Mouse (Mus musculus) spleen, postnatal 14 days (tissue): ENCODE data around the gene Akr1d1.

Experiments
- DNase-seq, 2 experiments: peaks; one replicate each; pipeline ENCODE4 v3.0.0; 2021 to 2022; ENCODE audit warnings: low spot score in 2 of 2

The Akr1d1 gene

GRCm38 (mm10) chr6:37529940-37530339, at the start of gene Akr1d1:
Akr1d1 (plus strand) TSS chr6:37530173.
- no peak for DNase-seq

GRCm38 (mm10) chr6:37481147-37481546, 48.8 kb upstream of the Akr1d1 start:
- no peak for DNase-seq

GRCm38 (mm10) chr6:37483262-37483661, 46.7 kb upstream of the Akr1d1 start:
- no peak for DNase-seq

- no peak for DNase-seq
Measured at GRCm38 (mm10) chr6:37484588-37485070, 45.3 kb upstream of the Akr1d1 start.

GRCm38 (mm10) chr6:37486502-37486901, 43.5 kb upstream of the Akr1d1 start:
- no peak for DNase-seq

- no peak for DNase-seq
Measured at GRCm38 (mm10) chr6:37492241-37492640, 37.7 kb upstream of the Akr1d1 start.

- no peak for DNase-seq
Measured at GRCm38 (mm10) chr6:37494957-37495356, 35.0 kb upstream of the Akr1d1 start.

- DNase-seq = no peak
Measured at GRCm38 (mm10) chr6:37496866-37497265, 33.1 kb upstream of the Akr1d1 start.

- no peak for DNase-seq
Measured at GRCm38 (mm10) chr6:37505588-37505987, 24.4 kb upstream of the Akr1d1 start.

- no peak for DNase-seq
Measured at GRCm38 (mm10) chr6:37506909-37507515, 23.0 kb upstream of the Akr1d1 start.

GRCm38 (mm10) chr6:37510786-37511185, 19.2 kb upstream of the Akr1d1 start:
- no peak for DNase-seq

GRCm38 (mm10) chr6:37520631-37521375, 9.2 kb upstream of the Akr1d1 start:
- no peak for DNase-seq

- no peak for DNase-seq
Measured at GRCm38 (mm10) chr6:37532036-37532435, 2.1 kb downstream of the Akr1d1 start.

- no peak for DNase-seq
Measured at GRCm38 (mm10) chr6:37536831-37537230, 6.9 kb downstream of the Akr1d1 start.

- DNase-seq = no peak
Measured at GRCm38 (mm10) chr6:37537801-37538200, 7.8 kb downstream of the Akr1d1 start.

- no peak for DNase-seq
Measured at GRCm38 (mm10) chr6:37538792-37539191, 8.8 kb downstream of the Akr1d1 start.

- DNase-seq = no peak
Measured at GRCm38 (mm10) chr6:37539403-37539802, 9.4 kb downstream of the Akr1d1 start.

GRCm38 (mm10) chr6:37540113-37540512, 10.1 kb downstream of the Akr1d1 start:
- no peak for DNase-seq

- no peak for DNase-seq
Measured at GRCm38 (mm10) chr6:37541171-37541570, 11.2 kb downstream of the Akr1d1 start.

- DNase-seq = no peak
Measured at GRCm38 (mm10) chr6:37542145-37542544, 12.2 kb downstream of the Akr1d1 start.

- peak in 1 of 2 experiments; percentile 3 for DNase-seq
Measured at GRCm38 (mm10) chr6:37552760-37553159, 22.8 kb downstream of the Akr1d1 start.

GRCm38 (mm10) chr6:37553926-37554325, 24.0 kb downstream of the Akr1d1 start:
- DNase-seq = no peak

- DNase-seq = no peak
Measured at GRCm38 (mm10) chr6:37554327-37554726, 24.4 kb downstream of the Akr1d1 start.
